In the genomic region with DNA sequence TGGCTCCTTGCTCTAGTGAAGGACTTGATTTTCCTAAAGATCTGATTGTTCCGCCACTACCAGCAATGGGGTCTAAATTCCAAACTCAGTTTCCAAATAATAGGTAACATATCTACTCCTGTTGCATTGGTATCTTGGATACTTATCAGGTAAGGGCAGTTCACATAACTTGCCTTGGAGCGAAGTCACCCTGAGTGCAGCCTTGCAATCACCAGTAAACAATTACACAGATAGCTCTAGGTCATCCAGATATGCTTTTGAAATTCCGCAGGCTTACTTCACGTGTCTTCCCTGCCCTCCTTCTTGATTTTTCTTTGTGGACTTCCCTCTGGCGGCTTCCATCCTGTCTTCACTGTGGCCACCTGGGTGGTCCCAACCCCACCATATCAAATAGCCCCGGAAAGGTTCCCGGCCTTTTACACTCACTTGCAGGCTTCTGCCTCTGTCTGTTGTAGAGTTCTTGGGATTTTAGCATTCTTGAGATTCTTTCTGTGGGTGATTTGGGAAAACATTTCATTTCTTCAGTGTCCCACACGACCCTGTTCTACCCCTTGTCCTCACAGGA, we compare ENCODE assay signal across 31 mouse cellular contexts. TPM values are rescaled to one million over a fixed set of nuclear protein-coding genes. Genes with fewer than 3 reads are reported as not detected.
DNase-seq lines count a peak whose midpoint lies in the region; ATAC-seq lines count a peak whose summit lies in the region.
"Had no signal": no experiment of that assay in that cellular context is flagged by ENCODE, and none has a peak within 500 bp of the region (broad histone marks: within the 10 kb centered on the region; RNA-seq: fewer than 3 reads in every experiment).

No protein-coding gene starts in this region.

- H3K9ac ChIP-seq in kidney, embryonic 15.5 days: no peak overlapping the region
- no peak overlapping the region for H3K9ac ChIP-seq in midbrain, embryonic 11.5 days (ENCODE audit: low read length)
- H3K9ac ChIP-seq in midbrain, embryonic 15.5 days: no peak overlapping the region
- H3K9ac ChIP-seq: embryonic facial prominence, embryonic 13.5 days; forebrain, embryonic 15.5 days; hindbrain, embryonic 12.5 days; limb, embryonic 15.5 days; midbrain, embryonic 13.5 days had no signal

- peaks cover 38% of the 10 kb centered on the region for H3K4me1 ChIP-seq in heart, embryonic 10.5 days
- H3K4me1 ChIP-seq in kidney, embryonic 15.5 days: peaks cover 57% of the 10 kb centered on the region
- H3K4me1 ChIP-seq in midbrain, embryonic 11.5 days (ENCODE audit: control insufficient read depth, insufficient read depth, low read length): peaks cover 2% of the 10 kb centered on the region; the same call in 1 of the 2 replicates
- H3K4me1 ChIP-seq in midbrain, embryonic 15.5 days: peaks cover 5% of the 10 kb centered on the region; the same call in 1 of the 2 replicates

- 0 out of 2 replicates have a peak, but pooled peaks have one; percentile 3 for ATAC-seq in kidney, embryonic 15.5 days (replicated peaks; ENCODE audit: low FRiP score)
- no peak for ATAC-seq in midbrain, embryonic 11.5 days (ENCODE audit: low FRiP score)
- no peak for ATAC-seq in midbrain, embryonic 15.5 days (replicated peaks)
- ATAC-seq: forebrain, embryonic 15.5 days; midbrain, embryonic 13.5 days had no signal

- DNase-seq in heart, embryonic 10.5 days (ENCODE audit: low spot score): no peak
- no peak for DNase-seq in heart, adult 9 months (ENCODE audit: low spot score in 2 of 2)
- no peak for DNase-seq in kidney, postnatal 14 days
- DNase-seq in midbrain, embryonic 11.5 days (ENCODE audit: low spot score, missing footprints): peak; percentile 71
- DNase-seq in left cerebral cortex, postnatal 10 days (ENCODE audit: extremely low spot score in 1 of 2, low spot score in 2 of 2): no peak
- no peak for DNase-seq in cerebellum, postnatal 14 days
- DNase-seq: adrenal gland, postnatal 36 days; cerebellum, adult 9-10 months; layer of hippocampus, adult 9-11 months; left cerebral cortex, postnatal 4 days; lung, adult 18-20 months; thymus, adult 2 months; thymus, postnatal 4 days had no signal

- peak overlapping the region; percentile 42; the same call in 1 of the 2 replicates for H3K27ac ChIP-seq in heart, embryonic 10.5 days
- H3K27ac ChIP-seq in kidney, embryonic 15.5 days: peak overlapping the region; percentile 70
- H3K27ac ChIP-seq in midbrain, embryonic 11.5 days (ENCODE audit: low read depth, low read length): no peak overlapping the region
- H3K27ac ChIP-seq in midbrain, embryonic 15.5 days: no peak overlapping the region
- H3K27ac ChIP-seq: embryonic facial prominence, embryonic 13.5 days; forebrain, embryonic 15.5 days; hindbrain, embryonic 12.5 days; left cerebral cortex, adult 2 months; limb, embryonic 15.5 days; midbrain, embryonic 13.5 days; stomach, postnatal 0 days had no signal

- H3K4me3 ChIP-seq in heart, embryonic 10.5 days: no peak overlapping the region
- no peak overlapping the region for H3K4me3 ChIP-seq in kidney, embryonic 15.5 days (replicated peaks)
- no peak overlapping the region for H3K4me3 ChIP-seq in midbrain, embryonic 11.5 days (ENCODE audit: low read depth, low read length)
- H3K4me3 ChIP-seq in midbrain, embryonic 15.5 days: no peak overlapping the region
- H3K4me3 ChIP-seq: embryonic facial prominence, embryonic 13.5 days; forebrain, embryonic 15.5 days; hindbrain, embryonic 12.5 days; left cerebral cortex, adult 2 months; limb, embryonic 15.5 days; midbrain, embryonic 13.5 days had no signal

- intact Hi-C loops in left cerebral cortex, postnatal 10 days (cut with DNase I): loop anchor here (5.0 kb wide), 1 partner anchor 47 kb away; no protein-coding TSS in a partner anchor

- WGBS in heart, embryonic 10.5 days: 35% methylated on average over 8 of the region's 8 CpGs
- 37% methylated on average over 8 of the region's 8 CpGs for WGBS in kidney, embryonic 15.5 days
- 58% methylated on average over 8 of the region's 8 CpGs for WGBS in midbrain, embryonic 11.5 days
- WGBS in midbrain, embryonic 15.5 days: 59% methylated on average over 8 of the region's 8 CpGs

- no peaks in the 10 kb centered on the region for H3K36me3 ChIP-seq in heart, embryonic 10.5 days
- no peaks in the 10 kb centered on the region for H3K36me3 ChIP-seq in kidney, embryonic 15.5 days
- no peaks in the 10 kb centered on the region for H3K36me3 ChIP-seq in midbrain, embryonic 11.5 days (ENCODE audit: control insufficient read depth, insufficient read depth, low read length)
- H3K36me3 ChIP-seq in midbrain, embryonic 15.5 days (replicated peaks): no peaks in the 10 kb centered on the region
- H3K36me3 ChIP-seq: embryonic facial prominence, embryonic 13.5 days; forebrain, embryonic 15.5 days; hindbrain, embryonic 12.5 days; limb, embryonic 15.5 days; midbrain, embryonic 13.5 days had no signal

- no peaks in the 10 kb centered on the region for H3K9me3 ChIP-seq in heart, embryonic 10.5 days
- no peaks in the 10 kb centered on the region for H3K9me3 ChIP-seq in kidney, embryonic 15.5 days (replicated peaks)
- H3K9me3 ChIP-seq in midbrain, embryonic 11.5 days (ENCODE audit: control insufficient read depth, low read length): no peaks in the 10 kb centered on the region
- H3K9me3 ChIP-seq in midbrain, embryonic 15.5 days: no peaks in the 10 kb centered on the region
- H3K9me3 ChIP-seq: embryonic facial prominence, embryonic 13.5 days; forebrain, embryonic 15.5 days; hindbrain, embryonic 12.5 days; limb, embryonic 15.5 days; midbrain, embryonic 13.5 days had no signal

- H3K4me2 ChIP-seq in kidney, embryonic 15.5 days: no peak overlapping the region
- H3K4me2 ChIP-seq in midbrain, embryonic 11.5 days: no peak overlapping the region
- H3K4me2 ChIP-seq in midbrain, embryonic 15.5 days: no peak overlapping the region
- H3K4me2 ChIP-seq: embryonic facial prominence, embryonic 13.5 days; forebrain, embryonic 15.5 days; heart, embryonic 11.5 days; hindbrain, embryonic 12.5 days; limb, embryonic 15.5 days; midbrain, embryonic 13.5 days had no signal

- no peaks in the 10 kb centered on the region for H3K27me3 ChIP-seq in heart, embryonic 10.5 days (ENCODE audit: insufficient read depth, poor library complexity, severe bottlenecking)
- no peaks in the 10 kb centered on the region for H3K27me3 ChIP-seq in kidney, embryonic 15.5 days
- no peaks in the 10 kb centered on the region for H3K27me3 ChIP-seq in midbrain, embryonic 11.5 days (ENCODE audit: control insufficient read depth, insufficient read depth, low read length)
- no peaks in the 10 kb centered on the region for H3K27me3 ChIP-seq in midbrain, embryonic 15.5 days (replicated peaks)
- H3K27me3 ChIP-seq: embryonic facial prominence, embryonic 13.5 days; forebrain, embryonic 15.5 days; hindbrain, embryonic 12.5 days; limb, embryonic 15.5 days; midbrain, embryonic 13.5 days had no signal

RNA-seq across cellular contexts. Expression of a gene that starts 22.3 kb away (rescaled TPM):
- 15.2 and 18.5 TPM in 2 replicates for polyA plus RNA-seq in heart, embryonic 10.5 days (2016; fragmentation: Nextera tagmentation; extraction: Ambion mirVana)
- 19.4 and 20.6 TPM in 2 replicates for polyA plus RNA-seq in kidney, embryonic 15.5 days (2015; fragmentation: Nextera tagmentation; extraction: Ambion mirVana)
- 10.9 and 12.0 TPM in 2 replicates for polyA plus RNA-seq in midbrain, embryonic 11.5 days (2014; fragmentation: Nextera tagmentation; extraction: Ambion mirVana)
- polyA plus RNA-seq in midbrain, embryonic 15.5 days (2015; fragmentation: Nextera tagmentation; extraction: Ambion mirVana): 12.0 and 12.6 TPM in 2 replicates
- 10 to 100 TPM; 48.7 to 48.9 TPM for total RNA-seq in left cerebral cortex, postnatal 10 days (2021)

RNA-seq across cellular contexts. Expression of a gene that starts 48.6 kb away (rescaled TPM):
- polyA plus RNA-seq in heart, embryonic 10.5 days (2016; fragmentation: Nextera tagmentation; extraction: Ambion mirVana): not detected in 2 replicates
- polyA plus RNA-seq in kidney, embryonic 15.5 days (2015; fragmentation: Nextera tagmentation; extraction: Ambion mirVana): not detected in 2 replicates
- polyA plus RNA-seq in midbrain, embryonic 11.5 days (2014; fragmentation: Nextera tagmentation; extraction: Ambion mirVana): not detected in 2 replicates
- not detected in 2 replicates for polyA plus RNA-seq in midbrain, embryonic 15.5 days (2015; fragmentation: Nextera tagmentation; extraction: Ambion mirVana)
- not detected for total RNA-seq in left cerebral cortex, postnatal 10 days (2021)
- total RNA-seq: adrenal gland, adult 18-20 months; adrenal gland, postnatal 36 days; gastrocnemius, adult 8-10 months; left cerebral cortex, adult 2 months; left cerebral cortex, postnatal 4 days; megakaryocyte, adult 5-6 weeks had no signal
- polyA plus RNA-seq: cortical plate, adult 2 months; embryonic facial prominence, embryonic 13.5 days; forebrain, embryonic 15.5 days; gonadal fat pad, adult 2 months; heart, embryonic 11.5 days; heart, postnatal 0 days; hindbrain, embryonic 12.5 days; large intestine, adult 2 months; limb, embryonic 15.5 days; midbrain, embryonic 13.5 days; neural tube, embryonic 11.5 days; stomach, postnatal 0 days; thymus, adult 2 months had no signal

Comparison
In these comparisons a context has a peak if more than half of its experiments do, and no peak if none do; other contexts are left out.
1. H3K27ac ChIP-seq: peak in heart, embryonic 10.5 days (single experiment) and kidney, embryonic 15.5 days (single experiment); none in midbrain, embryonic 11.5 days (single experiment) and midbrain, embryonic 15.5 days (single experiment).